Mouse (Mus musculus): ENCODE measurements around the gene Twist2. TPM values are rescaled to one million over a fixed set of nuclear protein-coding genes. Genes with fewer than 3 reads are reported as not detected.

Twist2 gene
- total RNA-seq (2023): not detected

DNA sequence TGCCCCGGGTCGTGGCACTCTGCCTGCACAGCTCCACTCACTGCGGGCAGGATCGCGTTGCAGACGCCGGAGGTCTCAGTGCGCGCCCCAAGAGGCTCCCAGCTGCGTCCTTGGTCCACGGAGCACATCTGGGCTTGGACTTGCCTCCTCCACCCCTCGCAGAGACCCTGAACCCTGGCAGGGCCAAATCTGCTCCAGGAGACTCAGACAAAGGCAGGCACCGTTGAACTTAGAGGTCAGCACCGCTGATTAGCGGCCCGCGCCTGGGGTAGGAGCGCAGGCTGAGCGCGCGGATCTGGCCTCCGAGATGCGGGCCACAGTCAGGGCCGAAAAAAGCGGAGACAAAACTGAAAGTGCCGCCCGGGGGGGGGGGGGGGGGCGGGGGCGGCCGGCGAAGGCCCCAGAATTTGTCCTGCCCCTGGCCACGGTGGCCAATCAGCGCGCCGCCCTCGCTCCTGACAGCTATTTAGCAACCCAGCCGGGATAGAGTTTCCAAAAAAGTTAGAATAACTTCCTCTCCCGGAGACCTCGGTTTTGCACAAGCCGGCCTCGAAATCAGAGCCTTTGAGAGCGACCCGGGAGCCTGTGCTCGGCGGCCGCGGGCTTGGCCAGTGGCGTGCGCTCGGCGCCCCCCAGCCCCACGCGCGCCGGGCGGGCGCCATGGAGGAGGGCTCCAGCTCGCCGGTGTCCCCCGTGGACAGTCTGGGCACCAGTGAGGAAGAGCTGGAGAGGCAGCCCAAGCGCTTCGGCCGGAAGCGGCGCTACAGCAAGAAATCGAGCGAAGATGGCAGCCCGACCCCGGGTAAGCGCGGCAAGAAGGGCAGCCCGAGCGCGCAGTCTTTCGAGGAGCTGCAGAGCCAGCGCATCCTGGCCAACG lies at the start of gene Twist2:
TSS of gene Twist2 (plus strand) at position 495 of the 877 bp plus-strand sequence.

